Mouse (Mus musculus): ENCODE results near the gene E2f6.

The E2f6 gene

DNA sequence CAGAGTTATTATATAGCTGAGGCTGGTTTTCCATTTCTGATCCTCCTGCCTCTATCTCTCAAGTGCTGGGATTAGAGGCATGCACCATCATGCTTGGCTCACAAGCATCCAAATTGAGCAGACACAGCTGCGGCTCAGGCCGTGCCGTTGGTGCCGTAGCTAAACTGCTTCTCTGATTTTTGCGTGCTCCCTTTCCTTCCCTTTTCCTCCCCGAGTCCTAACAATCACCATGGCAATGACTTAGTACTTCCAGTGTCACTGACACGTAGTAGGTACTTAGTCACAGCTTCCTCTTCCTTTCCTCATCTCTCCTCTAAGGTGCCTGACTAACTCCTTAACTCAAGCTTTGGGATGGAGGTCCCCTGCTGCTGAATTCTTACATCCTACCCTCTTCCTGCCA, 64.9 kb downstream of the E2f6 start:
- DNase-seq: no peak

DNA sequence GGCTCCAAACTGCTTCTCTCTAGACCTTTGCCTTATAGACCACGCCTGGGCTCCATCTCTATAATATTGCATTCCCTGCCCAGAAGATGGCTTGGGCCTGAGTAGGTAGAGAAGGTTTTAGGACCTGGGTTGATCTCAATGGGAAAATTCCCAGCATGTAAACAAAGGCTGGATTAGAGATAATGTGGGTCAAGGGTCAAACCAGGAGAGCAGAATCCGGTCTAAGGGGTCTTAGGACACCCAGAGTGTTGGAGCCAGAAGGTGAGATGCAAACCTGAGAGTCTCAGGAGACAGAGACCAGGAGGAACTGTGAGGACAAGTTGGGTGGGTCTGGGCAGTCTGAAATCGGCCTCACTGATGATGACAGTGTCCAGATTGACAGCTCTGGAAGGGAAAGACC, 65.9 kb downstream of the E2f6 start:
- DNase-seq: no peak

DNA sequence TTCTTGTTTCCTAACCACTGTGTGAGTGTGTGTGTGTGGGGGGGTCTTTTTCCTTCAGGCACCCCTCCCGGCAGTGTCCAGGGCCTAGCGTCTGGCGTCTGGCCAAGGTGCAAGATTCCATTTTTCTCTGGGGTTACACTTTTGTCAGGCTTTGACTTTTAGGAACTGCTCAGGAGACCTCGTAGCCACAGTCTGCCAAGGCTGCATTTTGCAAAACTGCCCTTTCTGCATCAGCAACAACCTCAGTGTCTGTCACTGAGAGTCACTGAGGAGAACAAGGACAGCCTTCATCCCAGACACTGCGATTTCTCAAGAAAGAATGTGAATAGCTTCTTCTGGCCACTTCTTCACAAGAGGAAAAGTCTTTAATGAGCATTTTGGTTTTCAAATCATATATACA, 66.4 kb downstream of the E2f6 start:
- peak in 1 of 2 experiments; percentile 13 for DNase-seq

DNA sequence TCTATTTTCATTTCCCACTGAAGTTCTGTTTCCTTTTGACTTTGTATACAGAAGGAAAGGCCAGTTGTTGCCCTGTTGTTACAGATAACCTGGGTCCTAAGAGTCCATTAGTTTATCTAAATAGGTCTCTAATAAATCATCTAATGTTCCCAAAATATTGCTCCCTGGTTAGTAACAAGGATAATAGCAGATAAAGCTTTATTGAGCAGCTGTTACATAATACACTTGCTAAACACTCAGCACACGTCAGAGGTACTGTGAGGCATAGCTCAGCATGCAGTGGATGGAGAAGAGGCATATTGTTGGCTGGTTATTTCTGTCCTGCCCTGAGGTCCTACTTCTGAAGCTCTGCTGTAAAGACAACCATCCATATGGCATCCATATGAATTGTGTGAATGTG, 66.9 kb downstream of the E2f6 start:
- no peak for DNase-seq

DNA sequence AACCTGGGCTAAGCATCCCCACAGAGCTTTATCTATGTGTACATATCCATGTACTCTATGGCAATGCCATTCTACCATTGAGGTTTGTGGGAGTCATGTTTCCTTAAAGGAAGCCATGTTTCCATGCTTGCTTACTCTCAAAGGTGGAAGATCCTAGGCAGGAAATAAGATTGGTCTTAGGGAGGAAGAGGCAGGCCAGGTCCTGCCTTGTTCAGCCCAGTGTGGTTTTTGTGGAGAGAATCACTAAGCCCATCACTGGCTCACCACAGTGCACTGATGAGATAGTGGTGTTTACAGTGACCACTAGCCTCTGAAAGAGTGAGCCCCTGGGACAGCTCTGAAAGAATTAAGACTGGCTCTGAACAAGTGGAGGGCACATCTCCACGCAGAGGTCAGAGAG, 68.6 kb downstream of the E2f6 start:
- DNase-seq: no peak

DNA sequence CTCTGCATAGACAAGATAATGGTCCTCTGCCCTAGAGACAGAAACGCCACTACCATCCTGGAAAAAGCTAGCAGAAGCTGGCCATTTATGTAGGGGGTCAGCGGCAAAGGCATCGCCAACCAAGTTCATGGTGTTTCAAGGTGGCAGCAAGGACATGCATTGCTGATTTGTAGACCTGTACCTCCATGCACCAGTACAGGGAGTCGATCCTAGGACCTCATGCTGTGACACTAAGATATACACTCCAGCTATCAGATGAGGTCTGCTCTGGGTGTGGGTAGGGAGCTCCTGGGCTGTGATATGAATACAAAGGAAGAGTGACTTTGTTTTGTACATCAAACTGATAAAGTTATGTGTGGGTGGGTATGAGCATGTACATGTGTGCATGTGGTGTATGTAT, 69.3 kb downstream of the E2f6 start:
- DNase-seq: no peak

DNA sequence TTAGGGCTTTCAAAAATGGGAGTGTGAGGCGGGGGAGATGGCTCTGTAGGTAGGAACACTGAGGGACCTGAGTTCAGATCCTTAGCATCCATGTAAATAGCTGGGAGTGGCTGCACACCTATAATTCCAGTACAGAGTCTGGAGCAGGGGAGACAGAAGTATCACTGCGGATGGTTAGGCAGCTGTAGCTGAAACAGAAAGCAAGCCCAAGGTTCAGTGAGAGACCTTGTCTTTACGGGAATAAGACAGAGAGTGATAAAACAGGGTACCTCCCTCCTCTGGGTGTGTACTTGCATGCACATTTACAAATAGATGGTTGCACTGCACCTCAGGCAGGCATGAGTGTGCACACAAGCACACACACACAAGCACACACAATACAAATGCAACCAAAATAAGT, 71.7 kb downstream of the E2f6 start:
- DNase-seq: no peak

DNA sequence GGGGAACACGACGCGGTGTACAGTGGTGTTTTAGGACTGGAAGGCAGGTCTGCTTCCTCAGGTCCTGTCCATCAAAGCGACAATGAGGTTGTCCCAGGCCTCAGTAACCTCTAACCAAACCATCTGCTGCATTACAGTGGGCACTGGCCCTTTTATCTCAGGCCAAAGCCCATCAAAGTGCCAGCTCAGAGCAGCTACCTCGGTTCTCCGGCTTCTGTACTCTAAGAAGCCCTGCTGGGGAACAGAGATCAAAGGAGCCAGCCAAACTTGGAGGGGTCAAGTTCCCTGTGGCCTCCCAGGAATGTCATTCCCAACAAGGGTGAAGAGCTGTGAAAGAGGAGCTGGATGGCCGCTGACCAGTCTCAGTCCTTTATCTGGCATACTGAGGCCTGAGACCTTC, 72.3 kb downstream of the E2f6 start:
- DNase-seq: no peak

DNA sequence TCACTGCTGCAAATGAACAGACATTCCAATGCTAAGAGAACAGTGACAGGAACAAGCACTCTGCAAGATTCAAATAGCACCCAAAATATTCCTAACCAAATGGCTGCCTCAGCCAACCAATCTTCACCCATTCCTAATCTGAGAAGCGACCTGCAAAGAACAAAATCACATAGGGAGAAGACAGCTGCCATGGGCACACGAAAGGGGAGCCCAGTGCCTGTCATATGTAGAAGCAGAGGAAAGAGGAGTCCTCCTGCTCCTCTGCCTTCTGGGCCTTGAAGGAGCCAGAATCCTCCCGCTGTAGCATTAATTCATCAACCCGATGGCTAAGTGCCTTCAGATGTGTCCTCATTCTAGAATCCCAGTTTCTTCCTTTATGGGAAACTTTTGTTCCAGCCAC, 73.8 kb downstream of the E2f6 start:
- DNase-seq: no peak

DNA sequence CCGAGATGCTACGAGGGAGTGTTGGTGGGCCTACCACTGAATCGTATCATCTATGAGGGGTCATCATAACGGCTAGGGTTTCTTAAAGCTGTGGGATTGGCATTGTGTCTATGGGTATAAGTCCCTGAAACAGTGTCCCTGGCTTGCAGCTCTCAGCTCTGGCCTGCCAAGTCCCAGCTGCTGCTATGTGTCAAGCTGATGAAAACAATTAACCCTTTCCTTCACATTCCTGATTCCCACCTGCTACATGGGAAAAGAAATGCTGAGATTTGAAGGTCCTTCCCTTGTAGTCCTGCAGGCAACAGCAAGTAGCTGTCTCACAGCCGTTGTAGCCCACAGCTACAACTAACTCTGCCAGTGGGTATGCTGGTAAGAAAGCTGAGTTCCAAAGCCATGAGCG, 75.6 kb downstream of the E2f6 start:
- no peak for DNase-seq
